ENCODE assay signal across 8 mouse cellular contexts in genomic region chr19:34191645-34192007, GRCm38 (mm10). TPM values are rescaled to one million over a fixed set of nuclear protein-coding genes. Genes with fewer than 3 reads are reported as not detected.
DNase-seq lines count a peak whose midpoint lies in the region; ATAC-seq and TF ChIP-seq lines count a peak whose summit lies in the region.

No protein-coding gene starts in this region.

- no peaks in the 10 kb centered on the region for H3K27me3 ChIP-seq in heart, embryonic 15.5 days
- no peaks in the 10 kb centered on the region for H3K27me3 ChIP-seq in forebrain, postnatal 0 days (ENCODE audit: insufficient read depth, low read length)
- peaks cover 22% of the 10 kb centered on the region for H3K27me3 ChIP-seq in midbrain, embryonic 11.5 days (ENCODE audit: control insufficient read depth, insufficient read depth, low read length)

- H3K4me1 ChIP-seq in heart, embryonic 15.5 days (replicated peaks): peaks cover 8% of the 10 kb centered on the region; the same call in 1 of the 2 replicates
- H3K4me1 ChIP-seq in bone marrow, adult 2 months (ENCODE audit: control insufficient read depth, insufficient read depth, low read length): no peaks in the 10 kb centered on the region; the same call in 1 of the 2 replicates
- H3K4me1 ChIP-seq in forebrain, postnatal 0 days (ENCODE audit: insufficient read depth): 0 out of 2 replicates have a peak, but pooled peaks cover 8% of the 10 kb centered on the region
- peaks cover 9% of the 10 kb centered on the region for H3K4me1 ChIP-seq in midbrain, embryonic 11.5 days (ENCODE audit: control insufficient read depth, insufficient read depth, low read length)

- peak overlapping the region; percentile 95 for H3K4me2 ChIP-seq in heart, embryonic 15.5 days
- H3K4me2 ChIP-seq in forebrain, postnatal 0 days (ENCODE audit: low read depth): peak overlapping the region; percentile 90
- H3K4me2 ChIP-seq in midbrain, embryonic 11.5 days: peak overlapping the region; percentile 96

- no peak for TF ChIP-seq POLR2A in bone marrow, adult 2 months (IDR thresholded peaks at IDR 0.05; ENCODE audit: borderline replicate concordance, control insufficient read depth, low read depth, low read length)

- no peak for TF ChIP-seq CTCF in bone marrow, adult 2 months (IDR thresholded peaks at IDR 0.05; ENCODE audit: control insufficient read depth, insufficient read depth, low read length)
- no peak for TF ChIP-seq CTCF in forebrain, postnatal 0 days (IDR thresholded peaks at IDR 0.05; ENCODE audit: low read depth)

- H3K36me3 ChIP-seq in heart, embryonic 15.5 days: no peaks in the 10 kb centered on the region
- H3K36me3 ChIP-seq in forebrain, postnatal 0 days (ENCODE audit: insufficient read depth): no peaks in the 10 kb centered on the region
- H3K36me3 ChIP-seq in midbrain, embryonic 11.5 days (ENCODE audit: control insufficient read depth, insufficient read depth, low read length): no peaks in the 10 kb centered on the region

- H3K4me3 ChIP-seq in heart, embryonic 15.5 days: peak overlapping the region; percentile 73
- H3K4me3 ChIP-seq in bone marrow, adult 2 months (replicated peaks; ENCODE audit: control insufficient read depth, low read depth, low read length): peak overlapping the region; percentile 39
- H3K4me3 ChIP-seq in forebrain, postnatal 0 days (ENCODE audit: low read depth, low read length): peak overlapping the region; percentile 74
- peak overlapping the region; percentile 57 for H3K4me3 ChIP-seq in midbrain, embryonic 11.5 days (ENCODE audit: low read depth, low read length)

- ATAC-seq in heart, embryonic 15.5 days (replicated peaks; ENCODE audit: insufficient number of reproducible peaks, insufficient read depth, low FRiP score, low read depth): no peak
- peak; percentile 55 for ATAC-seq in forebrain, postnatal 0 days
- peak; percentile 58 for ATAC-seq in midbrain, embryonic 11.5 days (ENCODE audit: low FRiP score)
- ATAC-seq in activated CD4-positive, CD25-positive, alpha-beta regulatory T cell, adult 4 months: no peak

- peak overlapping the region; percentile 59 for H3K9ac ChIP-seq in heart, embryonic 15.5 days
- H3K9ac ChIP-seq in forebrain, postnatal 0 days: peak overlapping the region; percentile 84
- no peak overlapping the region; the same call in 1 of the 2 replicates for H3K9ac ChIP-seq in midbrain, embryonic 11.5 days (ENCODE audit: low read length)

- no peak overlapping the region for H3K27ac ChIP-seq in heart, embryonic 15.5 days
- no peak overlapping the region for H3K27ac ChIP-seq in bone marrow, adult 2 months (ENCODE audit: control insufficient read depth, insufficient read depth, low read depth, low read length, poor library complexity)
- H3K27ac ChIP-seq in forebrain, postnatal 0 days (ENCODE audit: low read depth, low read length): peak overlapping the region; percentile 81; the same call in 1 of the 2 replicates
- no peak overlapping the region for H3K27ac ChIP-seq in midbrain, embryonic 11.5 days (ENCODE audit: low read depth, low read length)

- no peak for DNase-seq in heart, adult 11 months
- DNase-seq in forebrain, postnatal 0 days: no peak
- DNase-seq in midbrain, embryonic 11.5 days (ENCODE audit: low spot score, missing footprints): no peak
- no peak for DNase-seq in c-Kit-positive CD71-positive TER-119-positive erythroid progenitor cells, embryonic 14.5 days (ENCODE audit: low spot score)
- DNase-seq in thymus, postnatal 25 days: no peak

- WGBS in heart, embryonic 15.5 days: 35% methylated on average over 10 of the region's 10 CpGs
- 49% methylated on average over 10 of the region's 10 CpGs for WGBS in bone marrow, adult 2 months
- WGBS in forebrain, postnatal 0 days: 26% methylated on average over 10 of the region's 10 CpGs
- 12% methylated on average over 10 of the region's 10 CpGs for WGBS in midbrain, embryonic 11.5 days

- H3K9me3 ChIP-seq in heart, embryonic 15.5 days (replicated peaks): no peaks in the 10 kb centered on the region
- no peaks in the 10 kb centered on the region for H3K9me3 ChIP-seq in forebrain, postnatal 0 days (ENCODE audit: low read length)
- H3K9me3 ChIP-seq in midbrain, embryonic 11.5 days (ENCODE audit: control insufficient read depth, low read length): no peaks in the 10 kb centered on the region

RNA-seq across cellular contexts. Expression of gene Stambpl1, which starts 0.4 kb away (rescaled TPM):
- 7.6 and 8.6 TPM in 2 replicates for polyA plus RNA-seq in heart, embryonic 15.5 days (2015; fragmentation: Nextera tagmentation; extraction: Ambion mirVana)
- 13.0 and 30.5 TPM in 2 replicates for polyA plus RNA-seq in bone marrow, adult 2 months (2011; ENCODE audit: insufficient read depth, insufficient read length, low replicate concordance, missing spikeins)
- total RNA-seq in forebrain, postnatal 0 days (2014; rRNA removed): 22.8 and 23.6 TPM in 2 replicates
- polyA plus RNA-seq in forebrain, postnatal 0 days (2015; fragmentation: Nextera tagmentation; extraction: Ambion mirVana): 11.0 and 17.7 TPM in 2 replicates
- 1.6 and 1.9 TPM in 2 replicates for polyA plus RNA-seq in midbrain, embryonic 11.5 days (2014; fragmentation: Nextera tagmentation; extraction: Ambion mirVana)
- polyA plus RNA-seq in activated CD4-positive, CD25-positive, alpha-beta regulatory T cell, adult 4 months (2017; shearing (Covaris generic)): 10 to 100 TPM; 85.1 to 89.6 TPM

RNA-seq across cellular contexts. Expression of gene Ankrd22, which starts 25.8 kb away (rescaled TPM):
- 0.10 and 1.3 TPM in 2 replicates for polyA plus RNA-seq in heart, embryonic 15.5 days (2015; fragmentation: Nextera tagmentation; extraction: Ambion mirVana)
- polyA plus RNA-seq in bone marrow, adult 2 months (2011; ENCODE audit: insufficient read depth, insufficient read length, low replicate concordance, missing spikeins): 4.9 and 18.6 TPM in 2 replicates
- total RNA-seq in forebrain, postnatal 0 days (2014; rRNA removed): not detected in 2 replicates
- polyA plus RNA-seq in forebrain, postnatal 0 days (2015; fragmentation: Nextera tagmentation; extraction: Ambion mirVana): not detected in 2 replicates
- polyA plus RNA-seq in midbrain, embryonic 11.5 days (2014; fragmentation: Nextera tagmentation; extraction: Ambion mirVana): not detected in 2 replicates
- polyA plus RNA-seq in activated CD4-positive, CD25-positive, alpha-beta regulatory T cell, adult 4 months (2017; shearing (Covaris generic)): not detected

Comparison
In these comparisons a context has a peak if more than half of its experiments do, and no peak if none do; other contexts are left out.
1. ATAC-seq: peak in forebrain, postnatal 0 days (single experiment) and midbrain, embryonic 11.5 days (single experiment); none in heart, embryonic 15.5 days (single experiment) and activated CD4-positive, CD25-positive, alpha-beta regulatory T cell, adult 4 months (single experiment).
2. Peak in every context shown above with its lines, with median percentiles within 50 percentile points of each other: H3K4me2 ChIP-seq and H3K4me3 ChIP-seq.